Mouse (Mus musculus) gastrocnemius, adult 2 months (tissue): ENCODE measurements around the gene S100pbp. TPM values are rescaled to one million over a fixed set of nuclear protein-coding genes. Genes with fewer than 3 reads are reported as not detected.
A peak's percentile ranks its signal among the peaks of the same experiment; 100 is the strongest.

Experiments used
- DNase-seq: peaks from one replicate; pipeline ENCODE4 v3.0.0; 2022
- H3K27ac ChIP-seq: fragments of 200-600 bp; 2 replicates; pipeline ENCODE4 v1.8.1; 2022; ENCODE audit warnings: mild to moderate bottlenecking
- H3K4me3 ChIP-seq: fragments of 200-600 bp; 2 replicates; pipeline ENCODE4 v1.8.1; 2022; ENCODE audit warnings: mild to moderate bottlenecking, moderate library complexity
- CTCF ChIP-seq: fragments of 200-600 bp; IDR thresholded peaks from 2 replicates; pipeline ENCODE4 v1.8.1; 2022; ENCODE audit warnings: antibody characterized with exemption, mild to moderate bottlenecking, moderate library complexity
- intact Hi-C: fragments of 180-260 bp; cut with DNase I; formaldehyde crosslinking; loops from one replicate; pipeline ENCODE4 v1.15.1; 2025
- total RNA-seq, 2 experiments: library from RNA; stranded (reverse); gene quantifications; 2 replicates each; pipeline ENCODE4 v1.2.3; 2021

S100pbp gene
- total RNA-seq, 2 experiments from 2014 or later, result 4.7 to 4.9 TPM

- H3K4me3 ChIP-seq, result no peak overlapping the region
- TF ChIP-seq CTCF, result no peak
- no peak for DNase-seq
- intact Hi-C loops, result no loop called here
- no peak overlapping the region for H3K27ac ChIP-seq
Observed at GRCm38 (mm10) chr4:129128582-129129338, 60.8 kb downstream of the S100pbp start.

- DNase-seq, result peak; percentile 60
- intact Hi-C loops, result no loop called here
- peak overlapping the region; percentile 30 for H3K4me3 ChIP-seq
- TF ChIP-seq CTCF, result no peak
- no peak overlapping the region for H3K27ac ChIP-seq
Observed at GRCm38 (mm10) chr4:129125736-129126451, 63.6 kb downstream of the S100pbp start.

GRCm38 (mm10) chr4:129124652-129125146 is 64.8 kb downstream of the S100pbp start:
- no peak for TF ChIP-seq CTCF
- H3K4me3 ChIP-seq, result no peak overlapping the region
- intact Hi-C loops, result no loop called here
- DNase-seq, result no peak
- no peak overlapping the region for H3K27ac ChIP-seq

GRCm38 (mm10) chr4:129122719-129123118 is 66.8 kb downstream of the S100pbp start:
- intact Hi-C loops, result no loop called here
- H3K27ac ChIP-seq, result no peak overlapping the region
- no peak overlapping the region for H3K4me3 ChIP-seq
- TF ChIP-seq CTCF, result no peak
- DNase-seq, result no peak

GRCm38 (mm10) chr4:129122107-129122506 is 67.4 kb downstream of the S100pbp start:
- no peak overlapping the region for H3K4me3 ChIP-seq
- DNase-seq, result no peak
- no peak for TF ChIP-seq CTCF
- intact Hi-C loops, result no loop called here
- H3K27ac ChIP-seq, result no peak overlapping the region

- no peak for TF ChIP-seq CTCF
- Histone ChIP-seq H3K4me3 (peak within 1 kb of the TSS; percentile 55), H3K27ac (no peak within 1 kb of the TSS)
- DNase-seq, result no peak
- intact Hi-C loops, result no loop called here
Observed at GRCm38 (mm10) chr4:129121569-129122086, 67.9 kb downstream of the S100pbp start, which contains the start of gene Hpca. TSS of gene Hpca (minus strand) at chr4:129122036.

GRCm38 (mm10) chr4:129120520-129121445 is 68.7 kb downstream of the S100pbp start:
- intact Hi-C loops, result no loop called here
- peak; percentile 24; the same call in 1 of the 2 replicates for TF ChIP-seq CTCF
- DNase-seq, result peak; percentile 68
- H3K27ac ChIP-seq, result no peak overlapping the region
- peak overlapping the region; percentile 55 for H3K4me3 ChIP-seq

GRCm38 (mm10) chr4:129119708-129120107 is 69.8 kb downstream of the S100pbp start:
- no peak for DNase-seq
- intact Hi-C loops, result no loop called here
- no peak overlapping the region for H3K27ac ChIP-seq
- no peak for TF ChIP-seq CTCF
- H3K4me3 ChIP-seq, result no peak overlapping the region

- H3K27ac ChIP-seq, result no peak overlapping the region
- H3K4me3 ChIP-seq, result no peak overlapping the region
- DNase-seq, result no peak
- intact Hi-C loops, result no loop called here
- no peak for TF ChIP-seq CTCF
Observed at GRCm38 (mm10) chr4:129117720-129118510, 71.6 kb downstream of the S100pbp start.

GRCm38 (mm10) chr4:129116703-129117102 is 72.8 kb downstream of the S100pbp start:
- intact Hi-C loops, result no loop called here
- no peak for TF ChIP-seq CTCF
- Histone ChIP-seq H3K4me3 (no peak overlapping the region), H3K27ac (no peak overlapping the region)
- no peak for DNase-seq

- no peak overlapping the region for H3K4me3 ChIP-seq
- DNase-seq, result peak; percentile 50
- H3K27ac ChIP-seq, result no peak overlapping the region
- TF ChIP-seq CTCF, result peak; percentile 67
- intact Hi-C loops, result no loop called here
Observed at GRCm38 (mm10) chr4:129113083-129113988, 76.2 kb downstream of the S100pbp start.
